Mouse (Mus musculus) forebrain, embryonic 16.5 days (tissue): Measurements from ENCODE around the gene Gzmb. TPM values are rescaled to one million over a fixed set of nuclear protein-coding genes. Genes with fewer than 3 reads are reported as not detected.

Source experiments
- ATAC-seq: fragments of 200-750 bp; cut with Nextera tagmentation; 2 replicates; pipeline ENCODE4 v1.8.0; 2017; ENCODE audit warnings: mild to moderate bottlenecking, moderate library complexity
- H3K27ac ChIP-seq: fragments of 300-500 bp; sonication (generic); 2 replicates; pipeline ENCODE4 v1.5.1; 2014; ENCODE audit warnings: low read length, control low read depth
- H3K27me3 ChIP-seq: fragments of 300-500 bp; sonication (generic); replicated peaks from 2 replicates; pipeline ENCODE4 v1.6.1; 2014; ENCODE audit warnings: low read length; ENCODE audit not compliant: control insufficient read depth, insufficient read depth
- H3K36me3 ChIP-seq: fragments of 300-500 bp; sonication (generic); 2 replicates; pipeline ENCODE4 v1.6.1; 2014; ENCODE audit not compliant: control insufficient read depth, insufficient read depth
- H3K4me1 ChIP-seq: fragments of 300-500 bp; sonication (generic); replicated peaks from 2 replicates; pipeline ENCODE4 v1.6.1; 2014; ENCODE audit warnings: low read length; ENCODE audit not compliant: control insufficient read depth, insufficient read depth
- H3K4me2 ChIP-seq: fragments of 300-500 bp; sonication (generic); 2 replicates; pipeline ENCODE4 v1.6.1; 2014; ENCODE audit warnings: mild to moderate bottlenecking, low read length, control low read depth
- H3K4me3 ChIP-seq: fragments of 300-500 bp; sonication (generic); replicated peaks from 2 replicates; pipeline ENCODE4 v1.5.1; 2014; ENCODE audit warnings: mild to moderate bottlenecking, low read length, control low read depth
- H3K9ac ChIP-seq: fragments of 300-500 bp; sonication (generic); replicated peaks from 2 replicates; pipeline ENCODE4 v1.6.1; 2014; ENCODE audit warnings: low read depth, low read length, control low read depth
- H3K9me3 ChIP-seq: fragments of 300-500 bp; sonication (generic); 2 replicates; pipeline ENCODE4 v1.6.1; 2016; ENCODE audit warnings: low read length; ENCODE audit not compliant: control insufficient read depth
- WGBS: fragments of 180-500 bp; shearing (Covaris S2); extraction: QIAGEN DNeasy Blood & Tissue Kit; methylation state at CpG from one replicate; pipeline ENCODE4 v1.1.7; 2014; 5-methylcytosine and 5-hydroxymethylcytosine counted together
- polyA plus RNA-seq: library from polyadenylated mRNA; unstranded; fragments of >200 nt; fragmentation: Nextera tagmentation; extraction: Ambion mirVana; gene quantifications from 2 replicates; pipeline ENCODE4 v1.2.1, GENCODE M21; 2015

Gene Gzmb
- polyA plus RNA-seq, 1 experiment from 2014 or later: not detected

DNA sequence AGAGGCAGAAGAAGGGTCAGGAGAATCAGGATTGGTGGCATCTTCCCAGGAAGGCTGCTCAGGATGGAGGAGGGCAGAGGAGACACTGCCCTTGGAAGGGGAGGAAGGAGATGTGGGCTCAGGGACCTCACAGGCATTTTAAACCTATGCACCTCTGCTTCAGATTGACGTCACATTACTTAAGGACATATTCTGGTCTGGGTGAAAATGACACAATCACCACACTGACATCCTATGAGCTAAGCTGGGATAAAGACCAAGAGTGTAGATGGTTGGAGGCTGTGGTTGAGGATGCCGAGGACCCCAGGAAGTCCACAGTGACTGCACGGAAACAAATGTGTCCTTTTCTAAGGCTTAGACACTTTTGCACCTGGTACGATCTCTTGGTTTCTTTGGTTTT is 50.7 kb downstream of the Gzmb start, which contains the start of gene Gzmf:
TSS of gene Gzmf (minus strand) at position 101 of the 400 bp plus-strand sequence.
- no peak within 1 kb of the TSS for H3K9ac ChIP-seq
- H3K27ac ChIP-seq: no peak within 1 kb of the TSS
- no peaks in the 10 kb centered on the region for H3K27me3 ChIP-seq
- no peaks in the 10 kb centered on the region for H3K4me1 ChIP-seq
- WGBS: 88% methylated on average over 4 of the region's 4 CpGs
- H3K9me3 ChIP-seq: no peaks in the 10 kb centered on the region
- ATAC-seq: no peak
- no peak within 1 kb of the TSS for H3K4me3 ChIP-seq
- no peak within 1 kb of the TSS for H3K4me2 ChIP-seq
- H3K36me3 ChIP-seq: no peaks in the 10 kb centered on the region

Other genes with a start within 250 kb of the Gzmb start
- gene Mcpt1, start 244.3 kb downstream of the Gzmb start, polyA plus RNA-seq: not detected in 2 replicates
- not detected in 2 replicates for gene Mcpt9, start 231.8 kb downstream of the Gzmb start, polyA plus RNA-seq
- not detected in 2 replicates for gene Mcpt2, start 220.2 kb downstream of the Gzmb start, polyA plus RNA-seq
- not detected in 2 replicates for gene Mcpt4, start 199.9 kb downstream of the Gzmb start, polyA plus RNA-seq
- not detected in 2 replicates for gene Mcpt8, start 177.0 kb downstream of the Gzmb start, polyA plus RNA-seq
- gene Ctsg, start 159.7 kb downstream of the Gzmb start, polyA plus RNA-seq: not detected in 2 replicates
- not detected in 2 replicates for gene Gzme, start 141.6 kb downstream of the Gzmb start, polyA plus RNA-seq
- gene Gzmd, start 129.7 kb downstream of the Gzmb start, polyA plus RNA-seq: not detected in 2 replicates
- gene Gzmg, start 102.7 kb downstream of the Gzmb start, polyA plus RNA-seq: not detected in 2 replicates
- gene Gzmn, start 87.7 kb downstream of the Gzmb start, polyA plus RNA-seq: not detected in 2 replicates
- not detected in 2 replicates for gene Gzmf, start 50.8 kb downstream of the Gzmb start, polyA plus RNA-seq
- gene Gzmc, start 27.6 kb downstream of the Gzmb start, polyA plus RNA-seq: not detected in 2 replicates
- gene Atp12a, start 102.8 kb upstream of the Gzmb start, polyA plus RNA-seq: 0.29 and 0.30 TPM in 2 replicates
- 0.66 and 1.0 TPM in 2 replicates for gene Rnf17, start 140.3 kb upstream of the Gzmb start, polyA plus RNA-seq